Mouse (Mus musculus) cerebellum, postnatal 36 days (tissue): ENCODE measurements at regions not wholly inside any gene's neighbourhood (a gene's known extent, or its start where the extent isn't known, plus 50 kb on each side); places are given as distances from the start of the nearest gene placed in this dataset.
A peak's percentile ranks its signal among the peaks of the same experiment; 100 is the strongest.
"Not testable (repeated sequence)": the region's sequence is repeated elsewhere in the genome, so short reads cannot be mapped to it uniquely, and the experiment has no call there.

Source experiments
- DNase-seq, 2 experiments: peaks; one replicate each; pipeline ENCODE4 v3.0.0; 2021 to 2022; ENCODE audit warnings: mixed read lengths in 2 of 2

- no peak for DNase-seq
These were observed 396.5 kb upstream of the Kcnh7 start for GRCm38 (mm10) chr2:63580489-63581139.

- no peak for DNase-seq
These were observed 391.1 kb upstream of the Kcnh7 start for GRCm38 (mm10) chr2:63575172-63575571.

- DNase-seq: no peak
These were observed 390.1 kb upstream of the Kcnh7 start for GRCm38 (mm10) chr2:63574008-63574703.

GRCm38 (mm10) chr2:63573015-63573807 is 389.1 kb upstream of the Kcnh7 start:
- no peak for DNase-seq

- no peak for DNase-seq
These were observed 372.9 kb upstream of the Kcnh7 start for GRCm38 (mm10) chr2:63556858-63557419.

GRCm38 (mm10) chr2:63541836-63542235 is 357.7 kb upstream of the Kcnh7 start:
- DNase-seq: not testable (repeated sequence)

GRCm38 (mm10) chr2:63518534-63518933 is 334.4 kb upstream of the Kcnh7 start:
- DNase-seq: no peak

GRCm38 (mm10) chr2:63513554-63514226 is 329.6 kb upstream of the Kcnh7 start:
- no peak for DNase-seq

- DNase-seq: peak; percentile 6 to 12
These were observed 319.9 kb upstream of the Kcnh7 start for GRCm38 (mm10) chr2:63503939-63504338.

GRCm38 (mm10) chr2:63476411-63476810 is 292.3 kb upstream of the Kcnh7 start:
- DNase-seq: no peak

GRCm38 (mm10) chr2:63475255-63475654 is 291.2 kb upstream of the Kcnh7 start:
- DNase-seq: no peak

- peak; percentile 23 to 50 for DNase-seq
These were observed 289.6 kb upstream of the Kcnh7 start for GRCm38 (mm10) chr2:63473699-63474098.

GRCm38 (mm10) chr2:63472248-63472647 is 288.2 kb upstream of the Kcnh7 start:
- no peak for DNase-seq

GRCm38 (mm10) chr2:63459112-63459511 is 275.0 kb upstream of the Kcnh7 start:
- no peak for DNase-seq

GRCm38 (mm10) chr2:63454263-63455011 is 270.4 kb upstream of the Kcnh7 start:
- peak; percentile 32 to 38 for DNase-seq

- peak; percentile 63 to 67 for DNase-seq
These were observed 268.8 kb upstream of the Kcnh7 start for GRCm38 (mm10) chr2:63452891-63453290.

GRCm38 (mm10) chr2:63452164-63452563 is 268.1 kb upstream of the Kcnh7 start:
- DNase-seq: no peak

GRCm38 (mm10) chr2:63434327-63434726 is 250.2 kb upstream of the Kcnh7 start:
- no peak for DNase-seq

- peak; percentile 9 to 21 for DNase-seq
These were observed 221.3 kb upstream of the Kcnh7 start for GRCm38 (mm10) chr2:63405405-63405804.
